ENCODE assay signal across 29 mouse cellular contexts in genomic region chr14:30958517-30958916, GRCm38 (mm10). TPM values are rescaled to one million over a fixed set of nuclear protein-coding genes. Genes with fewer than 3 reads are reported as not detected.
"Had no signal": no experiment of that assay in that cellular context is flagged by ENCODE, and none has a peak within 500 bp of the region (broad histone marks: within the 10 kb centered on the region; RNA-seq: fewer than 3 reads in every experiment).

No protein-coding gene starts in this region.

- H3K36me3 ChIP-seq: lung, embryonic 15.5 days had no signal

- H3K4me3 ChIP-seq: liver, embryonic 15.5 days; lung, embryonic 15.5 days; megakaryocyte, embryonic 14.5 days; midbrain, embryonic 10.5 days; midbrain, embryonic 12.5 days; myocyte; neural tube, embryonic 13.5 days; neural tube, embryonic 15.5 days had no signal

- H3K4me2 ChIP-seq: liver, embryonic 15.5 days; lung, embryonic 15.5 days; midbrain, embryonic 12.5 days; neural tube, embryonic 13.5 days; neural tube, embryonic 15.5 days had no signal

- DNase-seq: lung, adult 2 months; lung, postnatal 14 days; lung, postnatal 36 days; midbrain, embryonic 14.5 days; retina, postnatal 1 day; right cerebral cortex, adult 18-20 months; right cerebral cortex, postnatal 25 days; right cerebral cortex, postnatal 4 days; thymus, adult 2 months; thymus, postnatal 25 days; thymus, postnatal 4 days had no signal

- H3K27me3 ChIP-seq: liver, embryonic 15.5 days; lung, embryonic 15.5 days; megakaryocyte, embryonic 14.5 days; midbrain, embryonic 12.5 days; neural tube, embryonic 13.5 days; neural tube, embryonic 15.5 days had no signal

- H3K9ac ChIP-seq: liver, embryonic 15.5 days; lung, embryonic 15.5 days; midbrain, embryonic 12.5 days; neural tube, embryonic 13.5 days; neural tube, embryonic 15.5 days had no signal

- ATAC-seq: lung, postnatal 0 days; midbrain, embryonic 16.5 days had no signal

- H3K9me3 ChIP-seq: liver, embryonic 15.5 days; lung, embryonic 15.5 days; megakaryocyte, embryonic 14.5 days; midbrain, embryonic 10.5 days; midbrain, embryonic 12.5 days; neural tube, embryonic 13.5 days; neural tube, embryonic 15.5 days had no signal

- H3K27ac ChIP-seq: liver, embryonic 15.5 days; lung, embryonic 15.5 days; macrophage; midbrain, embryonic 10.5 days; midbrain, embryonic 12.5 days; neural tube, embryonic 13.5 days; neural tube, embryonic 15.5 days had no signal

- H3K4me1 ChIP-seq: lung, embryonic 15.5 days; midbrain, embryonic 10.5 days; midbrain, embryonic 12.5 days; neural tube, embryonic 13.5 days; neural tube, embryonic 15.5 days had no signal

RNA-seq across cellular contexts. Expression of gene Itih1, which starts 15.4 kb away (rescaled TPM):
- total RNA-seq: megakaryocyte progenitor cell, adult 5-6 weeks had no signal
- polyA plus RNA-seq: macrophage; midbrain, embryonic 10.5 days; midbrain, embryonic 12.5 days; midbrain, embryonic 14.5 days; midbrain, embryonic 16.5 days; neural tube, embryonic 11.5 days; neural tube, embryonic 15.5 days; small intestine, adult 2 months; spleen, adult 2 months; stomach, embryonic 14.5 days; testis, adult 2 months; urinary bladder, adult 2 months had no signal

RNA-seq across cellular contexts. Expression of gene Itih3, which starts 35.0 kb away (rescaled TPM):
- total RNA-seq: megakaryocyte progenitor cell, adult 5-6 weeks had no signal
- polyA plus RNA-seq: macrophage; neural tube, embryonic 11.5 days had no signal
